Mouse (Mus musculus) testis, adult 2 months (tissue): ENCODE measurements around the gene Large1.

Experiments used
- CTCF ChIP-seq: fragments of 200-500 bp; IDR thresholded peaks from 2 replicates; pipeline ENCODE4 v1.5.1; 2012; ENCODE audit warnings: low read depth, mild to moderate bottlenecking, inconsistent platforms, low read length, moderate library complexity; ENCODE audit not compliant: control insufficient read depth, insufficient read depth, insufficient replicate concordance
- POLR2A ChIP-seq: fragments of 200-500 bp; IDR thresholded peaks from 2 replicates; pipeline ENCODE4 v1.6.1; 2012; ENCODE audit warnings: low read depth, mild to moderate bottlenecking, inconsistent platforms, low read length, moderate library complexity; ENCODE audit not compliant: control insufficient read depth

DNA sequence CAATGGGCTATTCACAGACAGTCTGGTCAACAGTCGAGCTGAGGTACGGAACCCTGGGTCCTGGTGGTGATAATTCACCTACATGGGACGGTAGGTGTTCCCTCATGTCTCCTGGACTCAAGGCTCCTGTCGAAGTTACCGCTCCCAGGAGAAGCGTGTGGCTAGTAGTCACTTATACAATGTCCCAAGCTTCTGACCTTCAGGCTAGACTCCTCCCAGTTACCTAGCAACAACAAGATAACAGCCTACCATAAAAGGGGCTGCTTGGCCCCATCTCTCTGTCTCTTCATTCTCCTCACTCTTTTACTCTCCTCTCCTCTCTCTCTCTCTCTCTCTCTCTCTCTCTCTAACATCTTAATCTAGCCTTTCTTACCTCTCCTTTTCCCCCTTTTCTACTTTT, 217.9 kb downstream of the Large1 start:
- TF ChIP-seq POLR2A, result no peak
- no peak for TF ChIP-seq CTCF
